Mouse (Mus musculus): ENCODE measurements around the gene Gpr176. TPM values are rescaled to one million over a fixed set of nuclear protein-coding genes. Genes with fewer than 3 reads are reported as not detected.

Gpr176 gene
- total RNA-seq, 4 experiments from 2014 or later, result 4.2 to 5.8 (median 5.0) TPM

GRCm38 (mm10) chr2:118228486-118229079, 144.6 kb downstream of the Gpr176 start:
- DNase-seq, result no peak

Small RNAs within 50 kb of the gene (microRNA-seq; reads per million reads assigned to microRNA genes)
- 0 reads per million in 2 experiments for gene Gm22800

Other genes starting within 250 kb of the Gpr176 start
- under 1 TPM; 0.26 to 0.77 (median 0.43) TPM for gene Fsip1, start 116.5 kb downstream of the Gpr176 start, total RNA-seq (2022)
- gene Eif2ak4, start 15.2 kb upstream of the Gpr176 start, total RNA-seq (2022), result 10 to 100 TPM; 17.1 to 32.5 (median 26.1) TPM
- gene Srp14, start 106.3 kb upstream of the Gpr176 start, total RNA-seq (2022), result 100 to 1,000 TPM; 238 to 265 (median 255) TPM
- gene Bmf, start 176.3 kb upstream of the Gpr176 start, total RNA-seq (2022), result 10 to 100 TPM; 13.2 to 29.5 (median 19.2) TPM
- 1 to 10 TPM; 3.7 to 8.2 (median 4.8) TPM for gene Bub1b, start 224.8 kb upstream of the Gpr176 start, total RNA-seq (2022)